Mouse (Mus musculus) embryonic facial prominence, embryonic 13.5 days (tissue): ENCODE measurements around the gene Sgca. TPM values are rescaled to one million over a fixed set of nuclear protein-coding genes. Genes with fewer than 3 reads are reported as not detected.
"Not testable (repeated sequence)": the region's sequence is repeated elsewhere in the genome, so short reads cannot be mapped to it uniquely, and the experiment has no call there.

Experiments used
- ATAC-seq: fragments of 200-750 bp; cut with Nextera tagmentation; 2 replicates; pipeline ENCODE4 v1.8.0; 2017; ENCODE audit warnings: low read depth; ENCODE audit not compliant: insufficient number of reproducible peaks, insufficient read depth, low FRiP score, low TSS enrichment
- H3K27ac ChIP-seq: fragments of 300-500 bp; sonication (generic); 2 replicates; pipeline ENCODE4 v1.5.1; 2015; ENCODE audit warnings: moderate library complexity, mild to moderate bottlenecking, inconsistent platforms
- H3K27me3 ChIP-seq: fragments of 300-500 bp; sonication (generic); 2 replicates; pipeline ENCODE4 v1.6.1; 2015; ENCODE audit warnings: mild to moderate bottlenecking, inconsistent platforms
- H3K36me3 ChIP-seq: fragments of 300-500 bp; sonication (generic); 2 replicates; pipeline ENCODE4 v1.6.1; 2015; ENCODE audit warnings: mild to moderate bottlenecking, inconsistent platforms
- H3K4me1 ChIP-seq: fragments of 300-500 bp; sonication (generic); 2 replicates; pipeline ENCODE4 v1.6.1; 2015; ENCODE audit warnings: inconsistent platforms
- H3K4me2 ChIP-seq: fragments of 300-500 bp; sonication (generic); 2 replicates; pipeline ENCODE4 v1.6.1; 2015; ENCODE audit warnings: moderate library complexity, mild to moderate bottlenecking, inconsistent platforms
- H3K4me3 ChIP-seq: fragments of 300-500 bp; sonication (generic); 2 replicates; pipeline ENCODE4 v1.5.1; 2015; ENCODE audit warnings: mild to moderate bottlenecking, inconsistent platforms
- H3K9ac ChIP-seq: fragments of 300-500 bp; sonication (generic); 2 replicates; pipeline ENCODE4 v1.6.1; 2015; ENCODE audit warnings: mild to moderate bottlenecking, inconsistent platforms
- H3K9me3 ChIP-seq: fragments of 300-500 bp; sonication (generic); 2 replicates; pipeline ENCODE4 v1.6.1; 2016; ENCODE audit warnings: inconsistent platforms
- WGBS: fragments of 180-500 bp; shearing (Covaris S2); methylation state at CpG from one replicate; pipeline ENCODE4 v1.1.7; 2015; ENCODE audit warnings: mixed read lengths; 5-methylcytosine and 5-hydroxymethylcytosine counted together
- polyA plus RNA-seq: library from polyadenylated mRNA; unstranded; fragments of >200 nt; fragmentation: Nextera tagmentation; extraction: Ambion mirVana; gene quantifications from 2 replicates; pipeline ENCODE4 v1.2.1, GENCODE M21; 2015

Sgca gene
- 1.1 and 1.5 TPM in 2 replicates for polyA plus RNA-seq

- no peak within 1 kb of the TSS for H3K4me3 ChIP-seq
- 73% methylated on average over 5 of the region's 5 CpGs for WGBS
- ATAC-seq, result no peak
Measured at GRCm38 (mm10) chr11:94976199-94976598, at the start of gene Sgca. Gene Sgca, minus strand, starts transcription at chr11:94976327.

GRCm38 (mm10) chr11:95025227-95026012 is 49.3 kb upstream of the Sgca start:
- no peak overlapping the region for H3K27ac ChIP-seq
- no peak overlapping the region for H3K4me3 ChIP-seq
- no peaks in the 10 kb centered on the region for H3K27me3 ChIP-seq
- no peak for ATAC-seq
- H3K9me3 ChIP-seq, result no peaks in the 10 kb centered on the region
- WGBS, result 92% methylated on average over 11 of the region's 11 CpGs
- no peak overlapping the region for H3K9ac ChIP-seq
- peaks cover 84% of the 10 kb centered on the region for H3K36me3 ChIP-seq
- no peaks in the 10 kb centered on the region for H3K4me1 ChIP-seq
- no peak overlapping the region for H3K4me2 ChIP-seq

More at GRCm38 (mm10) chr11:94976199-94976598, at the start of gene Sgca:
- no peak within 1 kb of the TSS for H3K27ac ChIP-seq
- H3K36me3 ChIP-seq, result no peaks in the 10 kb centered on the region
- H3K9ac ChIP-seq, result no peak within 1 kb of the TSS
- no peak within 1 kb of the TSS for H3K4me2 ChIP-seq
- H3K4me1 ChIP-seq, result peaks cover 13% of the 10 kb centered on the region
- H3K27me3 ChIP-seq, result 0 out of 2 replicates have a peak, but pooled peaks cover 4% of the 10 kb centered on the region
- no peaks in the 10 kb centered on the region for H3K9me3 ChIP-seq

GRCm38 (mm10) chr11:95024439-95025184 is 48.5 kb upstream of the Sgca start:
- Histone ChIP-seq H3K27ac (peak overlapping the region; percentile 34; the same call in 1 of the 2 replicates), H3K4me2 (no peak overlapping the region), H3K27me3 (no peaks in the 10 kb centered on the region), H3K4me3 (no peak overlapping the region), H3K9ac (no peak overlapping the region), H3K4me1 (no peaks in the 10 kb centered on the region), H3K9me3 (no peaks in the 10 kb centered on the region), H3K36me3 (peaks cover 87% of the 10 kb centered on the region)
- 74% methylated on average over 29 of the region's 29 CpGs for WGBS
- ATAC-seq, result no peak

GRCm38 (mm10) chr11:95023481-95023880 is 47.4 kb upstream of the Sgca start:
- Histone ChIP-seq H3K4me3 (no peak overlapping the region), H3K4me2 (no peak overlapping the region), H3K9ac (no peak overlapping the region), H3K27ac (no peak overlapping the region), H3K4me1 (no peaks in the 10 kb centered on the region), H3K27me3 (no peaks in the 10 kb centered on the region), H3K9me3 (no peaks in the 10 kb centered on the region), H3K36me3 (peaks cover 87% of the 10 kb centered on the region)
- no peak for ATAC-seq
- WGBS, result 93% methylated on average over 9 of the region's 9 CpGs

- ATAC-seq, result no peak
- no peak overlapping the region for H3K9ac ChIP-seq
- no peak overlapping the region for H3K4me2 ChIP-seq
- no peaks in the 10 kb centered on the region for H3K4me1 ChIP-seq
- WGBS, result 79% methylated on average over 10 of the region's 10 CpGs
- no peaks in the 10 kb centered on the region for H3K27me3 ChIP-seq
- H3K9me3 ChIP-seq, result no peaks in the 10 kb centered on the region
- peaks cover 91% of the 10 kb centered on the region for H3K36me3 ChIP-seq
- H3K4me3 ChIP-seq, result no peak overlapping the region
- H3K27ac ChIP-seq, result no peak overlapping the region
Measured at GRCm38 (mm10) chr11:95022237-95022992, 46.3 kb upstream of the Sgca start.

GRCm38 (mm10) chr11:95015484-95015883 is 39.4 kb upstream of the Sgca start:
- Histone ChIP-seq H3K27me3 (no peaks in the 10 kb centered on the region), H3K4me1 (peaks cover 31% of the 10 kb centered on the region), H3K9me3 (no peaks in the 10 kb centered on the region), H3K4me2 (no peak overlapping the region), H3K27ac (no peak overlapping the region), H3K36me3 (peaks cover 69% of the 10 kb centered on the region), H3K9ac (peak overlapping the region; percentile 32; the same call in 1 of the 2 replicates), H3K4me3 (no peak overlapping the region)
- 78% methylated on average over 3 of the region's 3 CpGs for WGBS
- no peak for ATAC-seq

- WGBS, result 34% methylated on average over 3 of the region's 3 CpGs
- Histone ChIP-seq H3K4me2 (peak overlapping the region; percentile 81), H3K36me3 (peaks cover 43% of the 10 kb centered on the region), H3K27ac (no peak overlapping the region), H3K9me3 (no peaks in the 10 kb centered on the region), H3K27me3 (no peaks in the 10 kb centered on the region), H3K4me3 (no peak overlapping the region), H3K9ac (no peak overlapping the region), H3K4me1 (peaks cover 50% of the 10 kb centered on the region)
- ATAC-seq, result no peak
Measured at GRCm38 (mm10) chr11:95012487-95012886, 36.4 kb upstream of the Sgca start.

DNA sequence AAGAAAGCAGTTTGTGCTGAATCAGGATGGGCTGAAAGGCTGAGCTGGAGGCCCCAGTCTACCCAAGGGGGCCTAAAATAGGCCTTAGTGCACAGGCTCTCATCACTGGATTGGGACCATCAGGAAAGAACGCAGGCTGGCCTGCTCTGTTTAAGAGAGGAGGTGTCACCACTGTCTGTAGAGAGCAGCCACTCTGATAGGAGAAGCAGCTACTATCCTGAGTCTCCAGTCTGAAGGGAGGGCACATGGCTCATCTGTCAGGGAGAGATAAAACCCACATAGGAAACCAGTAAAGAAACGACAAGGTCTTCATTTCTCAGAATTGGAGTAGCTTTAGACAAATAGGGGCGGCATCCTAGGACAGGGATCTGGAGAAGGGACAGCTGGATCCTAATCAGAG is 35.9 kb upstream of the Sgca start:
- no peaks in the 10 kb centered on the region for H3K9me3 ChIP-seq
- H3K4me3 ChIP-seq, result peak overlapping the region; percentile 93
- no peak for ATAC-seq
- WGBS, result 64% methylated on average over 3 of the region's 3 CpGs
- no peak overlapping the region; the same call in 1 of the 2 replicates for H3K27ac ChIP-seq
- H3K36me3 ChIP-seq, result peaks cover 39% of the 10 kb centered on the region
- H3K27me3 ChIP-seq, result no peaks in the 10 kb centered on the region
- H3K9ac ChIP-seq, result peak overlapping the region; percentile 94
- peaks cover 54% of the 10 kb centered on the region for H3K4me1 ChIP-seq
- H3K4me2 ChIP-seq, result peak overlapping the region; percentile 81

DNA sequence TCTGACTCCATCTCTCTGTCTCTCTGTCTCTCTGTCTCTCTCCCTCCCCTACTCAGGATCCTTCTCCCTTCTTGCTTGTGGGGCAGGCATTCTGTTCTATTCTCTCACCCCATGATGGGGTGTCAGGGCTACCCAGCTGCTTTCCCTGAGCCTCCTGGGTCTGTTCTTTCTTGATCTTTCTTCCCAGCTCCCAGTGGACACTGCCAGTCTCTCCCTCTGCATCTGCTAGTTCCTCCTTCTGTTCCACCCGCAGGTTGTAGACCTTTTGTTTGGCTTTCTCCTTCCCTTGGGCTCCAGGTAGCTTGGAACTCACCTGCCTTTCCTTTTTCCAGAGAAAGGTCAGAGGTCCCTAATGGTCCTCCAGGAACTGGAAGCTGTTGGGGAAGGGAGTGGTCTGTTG is 35.3 kb upstream of the Sgca start:
- H3K27ac ChIP-seq, result no peak overlapping the region

GRCm38 (mm10) chr11:95010841-95011403 is 34.8 kb upstream of the Sgca start:
- peak overlapping the region; percentile 93 for H3K4me3 ChIP-seq
- H3K36me3 ChIP-seq, result peaks cover 32% of the 10 kb centered on the region
- 8% methylated on average over 3 of the region's 4 CpGs for WGBS
- ATAC-seq, H3K9me3 ChIP-seq, H3K27me3 ChIP-seq: not testable (repeated sequence)
- peak overlapping the region; percentile 97; the same call in 1 of the 2 replicates for H3K27ac ChIP-seq
- peaks cover 64% of the 10 kb centered on the region for H3K4me1 ChIP-seq
- peak overlapping the region; percentile 94 for H3K9ac ChIP-seq
- H3K4me2 ChIP-seq, result peak overlapping the region; percentile 81

More for the DNA sequence above, 35.3 kb upstream of the Sgca start:
- H3K4me2 ChIP-seq, result peak overlapping the region; percentile 81
- H3K36me3 ChIP-seq, result peaks cover 35% of the 10 kb centered on the region
- no peaks in the 10 kb centered on the region for H3K27me3 ChIP-seq
- peak overlapping the region; percentile 93 for H3K4me3 ChIP-seq
- WGBS, result 37% methylated on average over 1 of the region's 1 CpGs
- peaks cover 59% of the 10 kb centered on the region for H3K4me1 ChIP-seq
- ATAC-seq, result no peak
- peak overlapping the region; percentile 94 for H3K9ac ChIP-seq
- H3K9me3 ChIP-seq, result no peaks in the 10 kb centered on the region
